In the genomic region with DNA sequence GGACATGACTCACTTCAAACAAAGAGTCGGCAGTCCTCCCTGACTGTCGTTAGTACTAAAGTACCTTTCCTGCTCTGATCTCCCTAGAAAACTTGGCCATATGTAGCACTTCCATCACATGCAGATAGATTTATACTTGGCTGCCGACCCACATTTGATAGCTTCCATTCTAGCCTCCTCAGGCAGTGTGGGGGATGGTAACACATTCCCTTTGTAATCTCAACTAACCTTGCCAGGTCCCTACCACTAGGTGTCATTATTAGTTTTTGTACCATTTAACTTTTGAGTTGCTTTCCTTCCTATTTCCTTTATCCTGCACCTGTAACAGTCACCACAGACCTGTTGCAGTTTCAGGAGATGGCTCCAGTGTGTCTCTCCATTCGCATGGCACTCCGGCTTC, we compare ENCODE assay signal across 1 mouse cellular context.
TF ChIP-seq lines count a peak whose summit lies in the region.

No protein-coding gene starts in this region.

TF ChIP-seq in CH12.LX, 34 proteins besides CTCF, POLR2A, EP300 and RAD21:
- TF ChIP-seq SIN3A (IDR thresholded peaks at IDR 0.05; ENCODE audit: low read length) (0 out of 2 replicates have a peak, but pooled peaks have one; percentile 36), TBP (conservative IDR thresholded peaks at IDR 0.05; ENCODE audit: low read depth, low read length) (no peak), PAX5 (IDR thresholded peaks at IDR 0.05; ENCODE audit: low read length) (no peak), E2F4 (IDR thresholded peaks at IDR 0.05; ENCODE audit: insufficient replicate concordance, low read depth, low read length) (no peak), ZC3H11A (IDR thresholded peaks at IDR 0.05; ENCODE audit: low read depth, low read length) (no peak), NELFE (IDR thresholded peaks at IDR 0.05; ENCODE audit: low read depth, low read length) (no peak), KAT2A (IDR thresholded peaks at IDR 0.05; ENCODE audit: insufficient replicate concordance, low read length) (no peak), RCOR1 (conservative IDR thresholded peaks at IDR 0.05; ENCODE audit: low read depth, low read length) (no peak), CHD2 (IDR thresholded peaks at IDR 0.05; ENCODE audit: low read length) (peak; percentile 80), BHLHE40 (IDR thresholded peaks at IDR 0.05; ENCODE audit: low read depth, low read length) (0 out of 2 replicates have a peak, but pooled peaks have one; percentile 7), ZKSCAN1 (IDR thresholded peaks at IDR 0.05; ENCODE audit: borderline replicate concordance, low read depth, low read length) (no peak), MYC (IDR thresholded peaks at IDR 0.05; ENCODE audit: low read depth, low read length) (no peak), TCF12 (IDR thresholded peaks at IDR 0.05; ENCODE audit: low read depth, low read length) (no peak), ZNF384 (IDR thresholded peaks at IDR 0.05; ENCODE audit: low read depth, low read length) (no peak), SMC3 (IDR thresholded peaks at IDR 0.05; ENCODE audit: low read depth, low read length) (peak; percentile 33), USF2 (conservative IDR thresholded peaks at IDR 0.05; ENCODE audit: low read depth, low read length) (no peak), HCFC1 (IDR thresholded peaks at IDR 0.05; ENCODE audit: low read depth, low read length) (no peak), MAFK (IDR thresholded peaks at IDR 0.05; ENCODE audit: insufficient replicate concordance, low read length) (no peak), NRF1 (IDR thresholded peaks at IDR 0.05; ENCODE audit: low read depth, low read length) (no peak), ZMIZ1 (IDR thresholded peaks at IDR 0.05; ENCODE audit: low read depth, low read length) (no peak), MXI1 (IDR thresholded peaks at IDR 0.05; ENCODE audit: low read depth, low read length) (no peak), JUND (conservative IDR thresholded peaks at IDR 0.05; ENCODE audit: low read depth, low read length) (no peak), ETS1 (conservative IDR thresholded peaks at IDR 0.05; ENCODE audit: low read depth, low read length) (no peak), USF1 (IDR thresholded peaks at IDR 0.05; ENCODE audit: low read depth, low read length) (no peak), POLR2AphosphoS2 (IDR thresholded peaks at IDR 0.05; ENCODE audit: low read depth, low read length) (no peak)
